Mouse (Mus musculus) megakaryocyte, embryonic 14.5 days (primary cell): ENCODE data around the gene Dusp22. TPM values are rescaled to one million over a fixed set of nuclear protein-coding genes. Genes with fewer than 3 reads are reported as not detected.

Source experiments
- H3K27me3 ChIP-seq: replicated peaks from 2 replicates; pipeline ENCODE3; 2012; ENCODE audit warnings: inconsistent platforms
- H3K36me3 ChIP-seq: replicated peaks from 2 replicates; pipeline ENCODE3; 2012; ENCODE audit warnings: low read length, inconsistent platforms, mixed read lengths
- H3K4me1 ChIP-seq: 2 replicates; pipeline ENCODE4 v1.6.1; 2012; ENCODE audit warnings: inconsistent platforms
- H3K4me3 ChIP-seq: replicated peaks from 2 replicates; pipeline ENCODE3; 2012; ENCODE audit warnings: moderate library complexity, mild to moderate bottlenecking, inconsistent platforms
- H3K9me3 ChIP-seq: 2 replicates; pipeline ENCODE4 v1.6.1; 2012; ENCODE audit warnings: inconsistent platforms
- FLI1 ChIP-seq: IDR thresholded peaks from 2 replicates; pipeline ENCODE4 v1.6.1; 2012; ENCODE audit warnings: low read length, inconsistent platforms, mixed read lengths
- GATA1 ChIP-seq: IDR thresholded peaks from 3 replicates; pipeline ENCODE4 v1.6.1; 2012; ENCODE audit warnings: mixed read lengths, low read length, inconsistent platforms, borderline replicate concordance
- polyA plus RNA-seq: library from polyadenylated mRNA; stranded (reverse); fragments of >175 nt; gene quantifications from 2 replicates; pipeline ENCODE4 v1.2.3, GENCODE M21; 2012; ENCODE audit warnings: low replicate concordance; ENCODE audit not compliant: insufficient read depth

Gene Dusp22
- polyA plus RNA-seq, 1 experiment: 1.2 TPM

GRCm38 (mm10) chr13:30729245-30729644 lies 69.4 kb downstream of the Dusp22 start:
- Histone ChIP-seq H3K36me3 (no peaks in the 10 kb centered on the region), H3K9me3 (no peaks in the 10 kb centered on the region), H3K27me3 (peaks cover 3% of the 10 kb centered on the region), H3K4me1 (no peaks in the 10 kb centered on the region), H3K4me3 (no peak overlapping the region)
- no peak for TF ChIP-seq GATA1
- no peak for TF ChIP-seq FLI1

- Histone ChIP-seq H3K4me1 (no peaks in the 10 kb centered on the region), H3K9me3 (no peaks in the 10 kb centered on the region), H3K27me3 (peaks cover 5% of the 10 kb centered on the region), H3K36me3 (no peaks in the 10 kb centered on the region), H3K4me3 (no peak overlapping the region)
- TF ChIP-seq GATA1 (no peak), FLI1 (no peak)
Measured at GRCm38 (mm10) chr13:30730104-30730793, 70.5 kb downstream of the Dusp22 start.

GRCm38 (mm10) chr13:30732709-30733445 lies 73.1 kb downstream of the Dusp22 start:
- TF ChIP-seq FLI1: no peak
- peaks cover 7% of the 10 kb centered on the region for H3K27me3 ChIP-seq
- no peaks in the 10 kb centered on the region for H3K36me3 ChIP-seq
- no peaks in the 10 kb centered on the region for H3K4me1 ChIP-seq
- no peak overlapping the region for H3K4me3 ChIP-seq
- no peaks in the 10 kb centered on the region for H3K9me3 ChIP-seq

GRCm38 (mm10) chr13:30736721-30737120 lies 76.9 kb downstream of the Dusp22 start:
- H3K9me3 ChIP-seq: no peaks in the 10 kb centered on the region
- 0 out of 2 replicates have a peak, but pooled peaks cover 3% of the 10 kb centered on the region for H3K4me1 ChIP-seq
- H3K27me3 ChIP-seq: peaks cover 13% of the 10 kb centered on the region
- H3K36me3 ChIP-seq: no peaks in the 10 kb centered on the region
- no peak overlapping the region for H3K4me3 ChIP-seq
- no peak for TF ChIP-seq FLI1
- no peak for TF ChIP-seq GATA1

GRCm38 (mm10) chr13:30737257-30737656 lies 77.5 kb downstream of the Dusp22 start:
- TF ChIP-seq GATA1 (no peak), FLI1 (no peak)
- Histone ChIP-seq H3K36me3 (no peaks in the 10 kb centered on the region), H3K4me1 (0 out of 2 replicates have a peak, but pooled peaks cover 3% of the 10 kb centered on the region), H3K27me3 (peaks cover 16% of the 10 kb centered on the region), H3K9me3 (no peaks in the 10 kb centered on the region), H3K4me3 (no peak overlapping the region)

- no peaks in the 10 kb centered on the region for H3K36me3 ChIP-seq
- H3K9me3 ChIP-seq: no peaks in the 10 kb centered on the region
- H3K4me3 ChIP-seq: peak overlapping the region; percentile 26
- TF ChIP-seq GATA1: no peak
- no peak for TF ChIP-seq FLI1
- peaks cover 16% of the 10 kb centered on the region for H3K27me3 ChIP-seq
- 0 out of 2 replicates have a peak, but pooled peaks cover 3% of the 10 kb centered on the region for H3K4me1 ChIP-seq
Measured at GRCm38 (mm10) chr13:30738310-30738840, 78.6 kb downstream of the Dusp22 start.

GRCm38 (mm10) chr13:30741172-30741571 lies 81.4 kb downstream of the Dusp22 start:
- Histone ChIP-seq H3K4me3 (no peak overlapping the region), H3K9me3 (no peaks in the 10 kb centered on the region), H3K36me3 (no peaks in the 10 kb centered on the region), H3K27me3 (peaks cover 19% of the 10 kb centered on the region), H3K4me1 (0 out of 2 replicates have a peak, but pooled peaks cover 3% of the 10 kb centered on the region)
- TF ChIP-seq FLI1 (no peak), GATA1 (no peak)

GRCm38 (mm10) chr13:30742411-30742970 lies 82.7 kb downstream of the Dusp22 start:
- H3K4me1 ChIP-seq: 0 out of 2 replicates have a peak, but pooled peaks cover 3% of the 10 kb centered on the region
- no peaks in the 10 kb centered on the region for H3K9me3 ChIP-seq
- H3K4me3 ChIP-seq: no peak overlapping the region
- no peak for TF ChIP-seq FLI1
- no peak for TF ChIP-seq GATA1
- H3K27me3 ChIP-seq: peaks cover 23% of the 10 kb centered on the region
- H3K36me3 ChIP-seq: no peaks in the 10 kb centered on the region

- Histone ChIP-seq H3K4me3 (no peak overlapping the region), H3K4me1 (peaks cover 13% of the 10 kb centered on the region), H3K36me3 (no peaks in the 10 kb centered on the region), H3K9me3 (no peaks in the 10 kb centered on the region), H3K27me3 (peaks cover 42% of the 10 kb centered on the region)
- TF ChIP-seq FLI1 (no peak), GATA1 (no peak)
Measured at GRCm38 (mm10) chr13:30745121-30745520, 85.3 kb downstream of the Dusp22 start.
